Mouse (Mus musculus) kidney, postnatal 0 days (tissue): Measurements from ENCODE around the gene Mef2d. TPM values are rescaled to one million over a fixed set of nuclear protein-coding genes. Genes with fewer than 3 reads are reported as not detected.

Experiments used
- ATAC-seq: fragments of 200-750 bp; cut with Nextera tagmentation; replicated peaks from 2 replicates; pipeline ENCODE4 v1.8.0; 2017; ENCODE audit warnings: low read depth, moderate number of reproducible peaks, moderate TSS enrichment, moderate library complexity; ENCODE audit not compliant: low FRiP score
- DNase-seq: peaks from one replicate; pipeline ENCODE4 v3.0.0-alpha.2; 2016; ENCODE audit warnings: low spot score
- H3K27ac ChIP-seq: fragments of 300-500 bp; sonication (generic); 2 replicates; pipeline ENCODE4 v1.5.1; 2014; ENCODE audit warnings: mild to moderate bottlenecking
- H3K27me3 ChIP-seq: fragments of 300-500 bp; sonication (generic); 2 replicates; pipeline ENCODE4 v1.6.1; 2014; ENCODE audit warnings: low read length, mixed read lengths; ENCODE audit not compliant: insufficient read depth
- H3K36me3 ChIP-seq: fragments of 300-500 bp; sonication (generic); 2 replicates; pipeline ENCODE4 v1.6.1; 2014; ENCODE audit warnings: low read length, mixed read lengths; ENCODE audit not compliant: insufficient read depth
- H3K4me1 ChIP-seq: fragments of 300-500 bp; sonication (generic); replicated peaks from 2 replicates; pipeline ENCODE4 v1.6.1; 2014; ENCODE audit warnings: antibody characterized with exemption, low read length, mixed read lengths; ENCODE audit not compliant: insufficient read depth
- H3K4me2 ChIP-seq: fragments of 300-500 bp; sonication (generic); 2 replicates; pipeline ENCODE4 v1.6.1; 2014; ENCODE audit warnings: mild to moderate bottlenecking, low read length, moderate library complexity, mixed read lengths
- H3K4me3 ChIP-seq: fragments of 300-500 bp; sonication (generic); replicated peaks from 2 replicates; pipeline ENCODE4 v1.5.1; 2014; ENCODE audit warnings: low read depth, low read length
- H3K9ac ChIP-seq: fragments of 300-500 bp; sonication (generic); 2 replicates; pipeline ENCODE4 v1.6.1; 2014; ENCODE audit warnings: low read depth, low read length
- H3K9me3 ChIP-seq: fragments of 300-500 bp; sonication (generic); replicated peaks from 2 replicates; pipeline ENCODE4 v1.6.1; 2016; ENCODE audit warnings: low read length, inconsistent platforms, mixed read lengths
- CTCF ChIP-seq: IDR thresholded peaks from 2 replicates; pipeline ENCODE4 v1.5.1; 2016; ENCODE audit warnings: antibody characterized with exemption, low read depth, mild to moderate bottlenecking, moderate library complexity
- WGBS: fragments of 180-500 bp; shearing (Covaris S2); extraction: QIAGEN DNeasy Blood & Tissue Kit; methylation state at CpG from one replicate; pipeline ENCODE4 v1.1.7; 2014; 5-methylcytosine and 5-hydroxymethylcytosine counted together
- polyA plus RNA-seq: library from polyadenylated mRNA; unstranded; fragments of >200 nt; fragmentation: Nextera tagmentation; extraction: Ambion mirVana; gene quantifications from 2 replicates; pipeline ENCODE4 v1.2.1, GENCODE M21; 2015

The Mef2d gene
- polyA plus RNA-seq, 1 experiment from 2014 or later = 16.2 TPM

- Histone ChIP-seq H3K4me2 (no peak overlapping the region), H3K9ac (0 out of 2 replicates have a peak overlapping the region, but pooled peaks have one; percentile 35)
- WGBS = 61% methylated on average over 4 of the region's 4 CpGs
These were observed 8.9 kb upstream of the Mef2d start for GRCm38 (mm10) chr3:88133187-88133771.

GRCm38 (mm10) chr3:88136346-88136745 lies 5.8 kb upstream of the Mef2d start:
- no peaks in the 10 kb centered on the region for H3K36me3 ChIP-seq
- H3K27me3 ChIP-seq = no peaks in the 10 kb centered on the region
- no peak overlapping the region for H3K27ac ChIP-seq
- H3K4me2 ChIP-seq = no peak overlapping the region
- DNase-seq = no peak
- WGBS = 77% methylated on average over 9 of the region's 9 CpGs
- no peak for TF ChIP-seq CTCF
- no peak overlapping the region for H3K9ac ChIP-seq
- no peaks in the 10 kb centered on the region for H3K9me3 ChIP-seq
- peaks cover 36% of the 10 kb centered on the region for H3K4me1 ChIP-seq
- no peak overlapping the region for H3K4me3 ChIP-seq
- ATAC-seq = no peak

More at GRCm38 (mm10) chr3:88133187-88133771, 8.9 kb upstream of the Mef2d start:
- Histone ChIP-seq H3K4me1 (0 out of 2 replicates have a peak, but pooled peaks cover 11% of the 10 kb centered on the region), H3K9me3 (no peaks in the 10 kb centered on the region), H3K27me3 (no peaks in the 10 kb centered on the region), H3K36me3 (no peaks in the 10 kb centered on the region), H3K4me3 (no peak overlapping the region), H3K27ac (no peak overlapping the region)
- DNase-seq = no peak
- peak; percentile 26; the same call in 1 of the 2 replicates for TF ChIP-seq CTCF
- ATAC-seq = no peak

- H3K4me1 ChIP-seq = peaks cover 38% of the 10 kb centered on the region
- DNase-seq = no peak
- H3K27ac ChIP-seq = peak overlapping the region; percentile 97; the same call in 1 of the 2 replicates
- 84% methylated on average over 4 of the region's 4 CpGs for WGBS
- no peak overlapping the region for H3K9ac ChIP-seq
- H3K4me2 ChIP-seq = no peak overlapping the region
- H3K9me3 ChIP-seq = no peaks in the 10 kb centered on the region
- no peak overlapping the region for H3K4me3 ChIP-seq
- no peak for TF ChIP-seq CTCF
- H3K36me3 ChIP-seq = no peaks in the 10 kb centered on the region
- ATAC-seq = no peak
- H3K27me3 ChIP-seq = no peaks in the 10 kb centered on the region
These were observed 5.2 kb upstream of the Mef2d start for GRCm38 (mm10) chr3:88136945-88137494.

DNA sequence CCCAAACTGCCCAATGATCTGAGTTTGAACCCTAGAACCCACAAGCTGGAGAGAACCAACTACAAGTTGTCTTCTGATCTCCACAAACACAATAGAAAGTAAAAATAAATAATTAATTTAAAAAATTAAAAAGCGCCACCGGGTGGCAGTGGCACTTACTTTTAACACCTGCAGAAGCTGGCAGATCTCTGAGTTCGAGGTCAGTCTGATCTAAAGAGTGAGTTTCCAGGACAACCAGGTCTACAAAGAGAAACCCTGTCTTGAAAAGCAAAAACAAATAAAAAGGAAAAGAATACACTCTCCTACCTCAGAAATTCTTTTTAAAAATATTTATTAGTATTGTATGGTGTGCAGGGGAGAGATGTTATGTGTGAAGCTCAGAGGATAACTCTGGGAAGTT lies 4.4 kb upstream of the Mef2d start:
- DNase-seq (peak; percentile 50), ATAC-seq (no peak)
- H3K4me1 ChIP-seq = peaks cover 38% of the 10 kb centered on the region
- H3K36me3 ChIP-seq = no peaks in the 10 kb centered on the region
- peak overlapping the region; percentile 94 for H3K4me2 ChIP-seq
- H3K9ac ChIP-seq = 0 out of 2 replicates have a peak overlapping the region, but pooled peaks have one; percentile 54
- H3K27ac ChIP-seq = peak overlapping the region; percentile 97
- H3K4me3 ChIP-seq = peak overlapping the region; percentile 48
- WGBS = 6% methylated on average over 3 of the region's 3 CpGs
- TF ChIP-seq CTCF = peak; percentile 37; the same call in 1 of the 2 replicates
- no peaks in the 10 kb centered on the region for H3K27me3 ChIP-seq
- H3K9me3 ChIP-seq = no peaks in the 10 kb centered on the region

DNA sequence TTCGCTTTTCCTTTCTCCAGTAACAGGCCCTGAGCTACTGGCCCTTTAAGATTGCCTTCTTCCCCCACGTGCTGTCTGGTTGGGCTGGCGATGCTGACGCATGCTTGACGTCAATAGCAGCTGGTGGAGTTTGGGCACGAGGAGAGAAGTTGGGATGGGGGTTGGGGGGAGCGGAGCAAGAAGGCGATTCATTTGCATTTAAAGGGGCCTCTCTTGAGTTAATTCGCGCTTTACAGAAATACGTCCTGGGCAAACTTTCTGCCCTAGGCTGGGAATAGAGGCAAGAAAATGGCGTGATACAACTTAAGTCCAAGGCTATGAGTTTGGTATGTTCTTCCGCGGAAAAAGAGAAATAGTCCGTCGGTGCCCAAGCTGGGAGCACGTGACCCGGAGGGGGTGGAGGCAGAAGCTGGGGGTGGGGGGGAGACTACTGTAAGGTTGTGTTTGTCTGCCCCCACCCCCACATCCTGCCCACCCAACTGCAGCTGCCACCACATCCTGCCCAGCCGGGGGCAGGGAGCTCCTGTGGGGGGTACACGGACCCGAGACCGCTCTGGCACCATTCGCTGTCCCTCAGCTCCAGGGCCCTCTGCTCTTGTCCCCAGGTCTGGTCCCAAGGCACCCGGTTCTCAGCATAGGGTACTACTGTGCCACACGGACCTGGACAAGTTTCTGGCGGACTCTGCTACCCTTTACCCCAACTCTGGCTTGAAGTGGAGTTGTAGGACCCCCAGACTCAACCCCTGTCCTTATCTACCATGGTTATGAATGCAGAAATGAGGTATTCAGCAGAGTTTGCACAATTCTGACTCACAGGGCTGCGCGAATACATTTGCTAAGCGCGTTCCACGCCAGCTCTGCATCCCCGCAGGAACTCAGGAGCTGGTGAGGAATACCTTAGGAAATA lies 3.6 kb upstream of the Mef2d start:
- H3K4me1 ChIP-seq = peaks cover 34% of the 10 kb centered on the region
- ATAC-seq (peak; percentile 50), DNase-seq (peak; percentile 98)
- no peaks in the 10 kb centered on the region for H3K27me3 ChIP-seq
- 2% methylated on average over 31 of the region's 32 CpGs for WGBS
- H3K4me2 ChIP-seq = peak overlapping the region; percentile 94
- H3K9me3 ChIP-seq = no peaks in the 10 kb centered on the region
- TF ChIP-seq CTCF = no peak
- H3K36me3 ChIP-seq = no peaks in the 10 kb centered on the region
- peak overlapping the region; percentile 48 for H3K4me3 ChIP-seq
- H3K27ac ChIP-seq = peak overlapping the region; percentile 97
- peak overlapping the region; percentile 54 for H3K9ac ChIP-seq
